Mouse (Mus musculus) heart, adult 8-10 months (tissue): Measurements from ENCODE around the gene Robo1. TPM values are rescaled to one million over a fixed set of nuclear protein-coding genes. Genes with fewer than 3 reads are reported as not detected.

Experiments used
- DNase-seq: peaks from one replicate; pipeline ENCODE4 v3.0.0; 2022; ENCODE audit warnings: low spot score
- total RNA-seq, 4 experiments: library from RNA; stranded (reverse); gene quantifications; 2 replicates each; pipeline ENCODE4 v1.2.4; 2022

The Robo1 gene
- total RNA-seq, 4 experiments from 2014 or later: 1.1 to 1.7 (median 1.2) TPM

GRCm38 (mm10) chr16:72930871-72931270, 622.8 kb downstream of the Robo1 start:
- DNase-seq: no peak

DNA sequence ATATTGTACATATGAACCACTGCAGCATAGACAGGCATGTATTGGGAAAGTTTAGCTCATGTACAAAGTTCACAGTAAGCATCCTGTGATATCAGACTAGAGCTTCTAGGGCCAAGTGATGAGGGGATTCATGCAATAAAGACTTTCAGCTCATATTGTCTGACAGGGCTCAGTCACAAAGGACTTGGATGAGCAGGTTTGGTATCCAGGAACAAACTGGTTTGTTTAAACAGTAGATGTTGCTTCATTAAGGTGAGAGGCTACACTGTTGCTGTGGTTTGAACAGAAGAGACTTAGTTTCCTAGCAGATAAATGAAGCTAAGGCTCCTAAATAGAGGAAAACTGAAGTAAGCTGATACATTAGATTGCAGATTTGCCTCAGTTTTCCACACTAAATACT, 626.8 kb downstream of the Robo1 start:
- no peak for DNase-seq

GRCm38 (mm10) chr16:72937183-72937582, 629.1 kb downstream of the Robo1 start:
- no peak for DNase-seq

GRCm38 (mm10) chr16:72939862-72940261, 631.8 kb downstream of the Robo1 start:
- no peak for DNase-seq

DNA sequence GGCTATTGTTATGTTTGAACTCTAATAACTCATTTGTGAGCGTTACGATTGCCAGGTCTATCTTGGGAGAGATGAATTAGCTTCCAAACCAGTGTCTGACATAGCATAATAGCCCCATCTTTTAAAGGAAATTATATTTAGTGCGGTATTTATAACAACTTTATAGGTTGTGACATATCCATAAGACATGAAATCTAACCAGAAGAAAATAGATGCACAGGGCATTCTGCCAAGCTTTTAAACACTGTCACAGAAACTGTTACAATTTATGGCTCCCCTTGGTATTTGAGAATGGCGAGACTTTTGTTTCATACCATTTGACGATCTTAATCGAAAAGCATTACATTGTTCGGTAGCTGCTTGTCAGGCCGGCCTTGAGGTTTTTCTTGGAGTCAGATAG, 632.7 kb downstream of the Robo1 start:
- no peak for DNase-seq

- DNase-seq: no peak
Observed at GRCm38 (mm10) chr16:72944403-72944802, 636.3 kb downstream of the Robo1 start.

DNA sequence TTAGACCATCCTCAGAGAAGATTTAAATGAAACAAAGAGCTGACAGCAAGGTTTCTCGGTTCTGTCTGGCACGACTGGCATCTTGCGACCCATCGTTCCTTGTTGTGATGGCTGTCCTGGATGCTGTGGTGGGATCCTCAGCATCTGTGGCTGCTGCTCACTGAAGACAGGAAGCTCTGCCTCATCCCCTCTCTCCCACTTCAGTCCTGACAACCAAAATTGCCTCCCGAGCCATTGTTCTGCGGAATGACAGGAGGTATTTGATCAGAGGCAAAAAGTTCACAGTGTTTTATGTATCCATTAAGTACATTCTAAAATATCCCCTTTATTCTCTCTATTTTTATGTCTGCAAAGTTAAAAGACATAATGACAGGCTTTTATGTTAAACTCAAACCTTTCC, 643.9 kb downstream of the Robo1 start:
- DNase-seq: no peak

- DNase-seq: no peak
Observed at GRCm38 (mm10) chr16:72959018-72959702, 651.1 kb downstream of the Robo1 start.

GRCm38 (mm10) chr16:72959823-72960222, 651.7 kb downstream of the Robo1 start:
- DNase-seq: no peak

DNA sequence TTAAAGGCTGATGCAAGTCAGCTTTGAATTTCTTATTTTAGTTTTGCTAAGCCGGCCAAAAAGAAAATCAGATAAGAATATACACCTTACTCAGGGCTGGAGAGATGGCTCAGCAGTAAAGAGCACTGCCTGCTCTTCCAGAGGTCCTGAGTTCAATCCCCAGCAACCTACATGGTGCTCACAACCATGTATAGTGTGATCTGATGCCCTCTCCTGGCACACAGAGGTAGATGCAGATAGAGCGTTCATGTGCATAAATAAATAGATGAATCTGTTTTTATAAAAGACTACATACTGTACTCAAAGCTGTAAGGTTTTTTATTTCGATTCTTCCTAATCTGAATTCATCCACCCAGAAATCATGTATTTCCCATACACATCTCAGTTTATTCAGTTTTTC, 655.7 kb downstream of the Robo1 start:
- DNase-seq: no peak

DNA sequence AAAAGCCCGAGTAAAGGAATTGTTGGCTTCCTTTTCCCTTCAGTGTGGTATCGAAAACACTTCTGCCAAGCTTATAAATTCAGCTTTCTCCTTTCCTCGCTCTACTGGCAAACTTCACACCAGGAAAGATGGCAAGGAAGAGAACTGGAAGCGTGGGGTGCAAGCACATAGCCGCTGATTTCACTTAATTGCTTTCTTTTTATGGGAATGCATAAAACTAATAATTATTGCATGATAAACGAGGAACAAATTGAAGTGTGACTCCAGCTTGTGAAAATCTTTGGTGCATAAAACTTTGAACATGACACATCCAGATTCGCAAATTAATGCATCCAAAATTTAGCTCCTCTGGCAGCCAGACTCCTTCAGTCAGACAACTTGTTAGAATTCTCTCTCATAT, 659.4 kb downstream of the Robo1 start:
- DNase-seq: no peak

DNA sequence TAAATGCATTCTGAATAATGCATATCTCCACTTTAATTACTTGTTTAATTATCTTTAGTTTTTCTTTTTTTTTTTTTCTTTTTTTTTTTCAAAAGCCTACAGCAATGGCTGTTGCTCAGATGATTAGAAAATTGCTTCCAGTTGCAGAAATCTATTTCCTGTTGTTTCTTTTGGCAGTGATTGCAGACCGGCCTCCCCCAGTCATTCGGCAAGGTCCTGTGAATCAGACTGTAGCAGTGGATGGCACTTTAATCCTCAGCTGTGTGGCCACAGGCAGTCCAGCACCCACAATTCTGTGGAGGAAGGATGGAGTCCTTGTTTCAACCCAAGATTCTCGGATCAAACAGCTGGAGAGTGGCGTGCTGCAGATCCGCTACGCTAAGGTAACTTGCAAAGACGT, 661.9 kb downstream of the Robo1 start:
- no peak for DNase-seq

DNA sequence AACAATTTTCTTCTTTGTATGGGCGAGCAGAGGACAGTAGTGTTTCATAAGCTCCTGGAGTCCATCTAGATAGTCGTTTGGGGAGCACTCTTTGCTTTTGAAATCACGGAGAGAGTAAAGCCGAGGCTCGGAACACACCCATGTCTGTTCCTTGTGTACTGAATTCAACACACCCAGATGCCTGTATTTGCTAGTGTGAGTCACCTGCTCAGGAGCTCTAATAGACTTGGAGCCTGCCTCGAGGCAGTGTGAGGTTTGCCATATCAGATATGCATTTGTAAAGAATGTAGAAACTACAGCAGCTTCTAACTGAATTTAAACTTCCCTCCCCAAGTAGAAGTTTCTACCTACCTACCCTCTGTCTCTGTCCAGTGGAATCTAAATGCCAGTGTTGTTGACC, 665.6 kb downstream of the Robo1 start:
- no peak for DNase-seq

DNA sequence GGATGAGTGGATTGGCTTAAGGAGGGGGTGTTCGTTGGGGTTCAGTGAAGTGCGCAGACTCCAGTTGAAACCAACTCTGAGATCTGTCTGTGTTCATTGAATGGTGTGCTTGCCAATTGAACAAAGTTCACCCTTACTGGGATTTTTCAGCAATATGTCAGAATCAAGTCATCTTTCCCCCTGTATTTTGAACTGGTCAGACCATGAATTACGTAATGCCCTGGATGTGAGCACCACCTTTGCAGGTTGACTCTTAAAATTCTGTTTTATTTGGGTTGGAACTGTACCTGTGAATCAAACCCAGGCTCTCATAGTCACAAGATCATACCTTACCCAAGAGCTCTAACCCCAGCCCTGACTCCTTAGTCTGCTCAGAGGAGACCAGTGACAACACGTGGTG, 666.6 kb downstream of the Robo1 start:
- DNase-seq: no peak

DNA sequence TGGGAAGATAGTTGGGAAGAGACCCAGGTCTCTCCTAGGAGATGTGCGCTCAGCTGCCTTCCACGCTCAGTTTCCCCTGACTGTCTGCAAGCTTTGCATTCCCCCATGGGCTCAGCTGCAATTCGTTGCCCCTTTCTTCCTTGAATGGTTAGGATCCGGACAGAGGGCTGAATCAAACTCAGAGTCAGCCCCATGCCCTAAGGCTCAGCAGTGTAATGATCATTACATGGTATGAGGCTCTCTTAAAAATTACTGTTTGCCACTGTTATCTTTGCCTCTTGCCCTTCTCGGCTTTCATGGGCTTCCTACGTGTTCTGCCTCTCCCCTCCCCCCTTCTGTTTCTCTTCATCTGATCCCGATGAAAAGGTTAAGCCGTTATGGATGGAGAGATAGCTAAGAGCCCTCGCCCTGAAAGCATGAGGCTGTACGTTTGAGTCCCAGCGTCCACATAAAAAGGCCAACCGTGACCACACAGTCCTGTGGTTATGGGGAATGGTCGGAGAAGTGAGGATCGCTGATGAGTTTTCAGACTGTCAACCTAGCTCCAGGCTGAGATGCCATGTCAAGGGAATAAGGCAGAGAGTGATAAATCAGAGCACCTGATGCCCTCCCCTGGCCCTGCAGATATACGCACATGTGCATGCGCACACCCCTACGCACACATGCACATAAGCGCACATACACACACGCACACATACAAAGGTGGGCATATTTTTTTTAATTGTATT, 668.9 kb downstream of the Robo1 start:
- no peak for DNase-seq

DNA sequence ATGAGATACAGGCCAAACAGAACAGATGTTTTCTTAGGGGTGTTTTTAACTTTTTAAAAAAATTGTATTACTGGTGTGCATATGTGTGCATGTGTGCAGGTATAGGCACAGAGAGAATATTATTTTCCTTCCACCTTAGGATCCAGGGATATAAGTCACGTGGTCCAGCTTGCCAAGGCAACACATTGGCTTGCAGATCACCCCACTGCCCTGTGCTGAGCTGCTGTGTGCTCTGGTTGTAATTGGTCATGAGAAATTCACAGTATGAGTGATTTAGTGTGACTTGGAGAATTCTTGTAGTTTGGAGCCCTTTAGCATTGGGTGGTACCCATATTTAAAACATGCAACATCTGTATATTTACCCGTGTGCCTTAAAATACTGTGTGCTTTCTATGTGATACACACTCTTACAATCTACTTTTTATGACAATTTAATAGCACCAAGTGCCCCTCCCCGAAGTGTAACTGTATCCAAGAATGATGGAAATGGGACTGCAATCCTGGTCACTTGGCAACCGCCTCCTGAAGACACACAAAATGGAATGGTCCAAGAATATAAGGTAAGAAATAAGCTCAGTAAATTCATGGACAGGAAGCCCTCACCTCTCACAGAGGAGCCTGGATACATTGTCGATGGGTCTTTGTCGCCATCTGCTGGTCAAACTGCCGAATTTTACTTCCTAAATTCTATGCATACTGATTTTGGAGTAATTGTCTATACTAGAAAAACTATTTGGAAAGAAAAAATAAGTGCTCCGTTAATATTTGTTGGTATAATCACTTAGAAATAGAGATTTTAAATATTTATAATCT, 671.5 kb downstream of the Robo1 start:
- DNase-seq: peak; percentile 60

DNA sequence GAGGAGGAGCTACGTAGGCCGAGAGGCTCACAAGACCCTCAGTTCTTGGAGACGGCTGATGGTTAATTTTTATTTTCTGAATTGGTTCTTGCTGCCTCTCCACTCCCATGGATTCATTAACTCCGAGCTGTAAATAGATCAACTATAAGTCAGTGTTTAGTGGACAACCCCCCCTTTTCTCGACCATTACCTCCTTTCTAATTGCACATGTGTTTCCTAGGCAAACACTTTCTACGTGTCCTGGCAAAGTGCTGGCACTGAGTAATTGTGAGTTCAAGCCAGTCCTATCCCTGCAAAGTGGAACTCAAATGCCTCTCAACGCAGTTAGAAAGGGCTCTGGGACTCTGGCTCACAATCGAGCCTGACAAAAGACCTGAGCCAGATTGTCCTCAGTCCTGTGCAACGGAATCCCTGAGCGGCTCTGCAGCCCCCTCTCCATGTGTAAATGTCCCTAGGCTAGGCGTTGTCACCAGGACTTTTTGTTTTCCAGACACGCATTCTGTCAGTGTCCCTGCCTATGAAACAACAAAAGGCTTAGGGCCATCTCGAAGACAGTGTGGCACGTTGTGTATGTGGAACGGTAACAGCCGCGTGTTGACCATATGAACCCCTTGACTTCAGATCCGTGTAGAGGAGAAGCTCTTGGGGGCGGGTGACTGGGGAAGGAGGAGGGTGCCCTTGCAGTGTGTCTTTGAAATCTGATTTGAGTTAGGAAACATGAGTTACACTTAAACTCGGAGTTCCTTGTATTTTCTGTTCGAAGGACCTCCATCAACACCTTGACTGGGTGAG, 682.5 kb downstream of the Robo1 start:
- DNase-seq: no peak

GRCm38 (mm10) chr16:72993189-72993588, 685.1 kb downstream of the Robo1 start:
- DNase-seq: no peak

DNA sequence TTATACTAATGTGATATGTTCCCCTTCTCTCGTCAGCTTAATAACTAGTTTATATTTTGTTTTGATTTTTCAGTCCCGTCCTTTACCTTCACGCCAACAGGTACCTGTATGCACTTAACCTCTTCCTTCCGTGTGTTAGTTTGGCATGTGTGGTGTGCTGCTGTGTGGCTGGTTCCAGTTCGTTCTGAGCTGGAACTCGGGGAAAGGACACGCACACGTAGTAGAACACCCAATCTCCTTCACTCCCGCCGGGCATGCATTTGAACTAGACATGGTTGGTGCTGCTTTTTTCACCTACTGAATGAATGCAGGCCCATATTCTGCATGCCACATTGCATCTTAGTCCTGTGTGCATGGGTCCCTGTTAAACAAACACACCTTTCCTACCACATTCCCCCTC, 685.5 kb downstream of the Robo1 start:
- no peak for DNase-seq

DNA sequence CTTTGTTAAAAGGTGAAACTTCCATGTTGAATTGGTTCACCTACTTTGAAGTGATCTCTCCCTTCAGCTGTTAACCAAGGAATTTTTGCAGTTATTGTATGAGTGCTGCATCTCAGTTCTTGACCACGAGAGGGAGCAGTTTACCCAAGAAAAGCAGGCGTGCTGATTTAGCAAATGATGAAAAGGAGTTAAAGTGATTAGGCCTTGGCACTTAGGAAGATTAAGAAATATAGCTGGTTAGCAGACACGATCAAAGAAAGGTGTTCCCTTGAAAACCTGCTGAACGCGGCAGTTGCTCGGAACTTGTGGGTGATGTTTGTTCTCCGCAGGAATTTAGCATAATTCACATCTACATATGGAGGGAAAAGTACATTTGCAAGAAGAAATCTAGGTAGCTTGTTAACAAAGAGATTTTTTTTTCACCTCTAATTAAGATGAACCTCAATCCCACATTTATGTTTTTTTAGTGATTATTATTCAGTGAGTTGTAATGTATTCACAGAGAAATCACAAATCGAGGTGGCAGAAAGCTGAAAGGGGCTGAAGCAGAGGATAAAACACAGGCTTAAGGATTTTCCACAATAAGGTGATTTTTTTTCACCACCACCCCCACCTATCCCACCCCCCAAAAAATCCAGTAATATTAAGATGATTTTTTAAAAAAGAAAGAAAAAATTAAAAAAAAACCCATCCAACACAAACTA, 687.3 kb downstream of the Robo1 start:
- peak; percentile 2 for DNase-seq

DNA sequence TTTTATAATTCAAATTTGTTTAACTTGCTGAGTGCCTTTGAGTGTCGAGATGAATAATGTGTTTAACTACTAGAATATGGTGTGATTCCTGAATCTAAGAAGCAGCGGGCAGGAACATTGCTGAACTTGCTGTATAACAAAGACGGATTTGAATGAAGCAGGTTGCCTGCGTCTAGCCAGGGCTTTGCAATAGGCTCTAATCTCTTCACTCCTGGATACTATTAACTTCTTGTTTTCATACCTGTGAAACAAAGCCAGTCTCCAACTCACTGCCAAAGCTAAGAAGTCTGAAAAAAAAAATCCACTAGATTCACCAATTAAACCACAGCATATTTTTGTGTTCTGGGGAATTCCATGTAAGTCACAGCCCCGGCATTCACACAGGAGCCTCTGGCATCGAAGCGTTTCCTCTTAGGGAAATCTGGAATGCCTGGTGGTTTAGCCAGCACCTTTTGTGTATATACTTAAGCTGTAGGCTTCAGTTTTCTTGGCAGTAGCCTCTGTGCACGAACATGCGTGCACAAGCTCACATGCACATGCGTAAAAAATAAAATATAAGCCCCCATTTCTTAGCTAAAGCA, 687.9 kb downstream of the Robo1 start:
- DNase-seq: no peak
